Mouse (Mus musculus): ENCODE results near the gene Erap1. TPM values are rescaled to one million over a fixed set of nuclear protein-coding genes. Genes with fewer than 3 reads are reported as not detected.

Erap1 gene
- polyA plus RNA-seq, 1 experiment: 46.1 TPM

- H3K9me3 ChIP-seq (replicated peaks; ENCODE audit: control insufficient read depth, insufficient read depth, low read length, poor library complexity, severe bottlenecking): peaks cover 6% of the 10 kb centered on the region; the same call in 1 of the 2 replicates
- H3K27me3 ChIP-seq (ENCODE audit: control insufficient read depth, insufficient read depth, low read length, poor library complexity, severe bottlenecking): no peaks in the 10 kb centered on the region
- H3K4me3 ChIP-seq (ENCODE audit: low read depth, low read length): no peak overlapping the region
- no peaks in the 10 kb centered on the region for H3K4me1 ChIP-seq (ENCODE audit: control insufficient read depth, insufficient read depth, low read length)
- TF ChIP-seq EP300 (IDR thresholded peaks at IDR 0.05; ENCODE audit: insufficient read depth, low read depth, low read length): no peak
- TF ChIP-seq POLR2A (IDR thresholded peaks at IDR 0.05; ENCODE audit: insufficient read depth, low read length): no peak
- no peak for TF ChIP-seq CTCF (IDR thresholded peaks at IDR 0.05; ENCODE audit: low read depth, low read length)
- no peak overlapping the region for H3K9ac ChIP-seq (ENCODE audit: low read depth, poor library complexity, severe bottlenecking)
- no peak overlapping the region for H3K27ac ChIP-seq (ENCODE audit: insufficient read depth, low read length)
- H3K36me3 ChIP-seq (ENCODE audit: control insufficient read depth, insufficient read depth, low read length, poor library complexity, severe bottlenecking): 0 out of 2 replicates have a peak, but pooled peaks cover 3% of the 10 kb centered on the region
Observed at GRCm38 (mm10) chr13:74719002-74719401, 79.6 kb downstream of the Erap1 start.

- H3K4me3 ChIP-seq (ENCODE audit: low read depth, low read length): no peak overlapping the region
- no peaks in the 10 kb centered on the region for H3K4me1 ChIP-seq (ENCODE audit: control insufficient read depth, insufficient read depth, low read length)
- H3K27ac ChIP-seq (ENCODE audit: insufficient read depth, low read length): no peak overlapping the region
- no peaks in the 10 kb centered on the region for H3K27me3 ChIP-seq (ENCODE audit: control insufficient read depth, insufficient read depth, low read length, poor library complexity, severe bottlenecking)
- H3K36me3 ChIP-seq (ENCODE audit: control insufficient read depth, insufficient read depth, low read length, poor library complexity, severe bottlenecking): peaks cover 3% of the 10 kb centered on the region
- TF ChIP-seq CTCF (IDR thresholded peaks at IDR 0.05; ENCODE audit: low read depth, low read length): no peak
- TF ChIP-seq EP300 (IDR thresholded peaks at IDR 0.05; ENCODE audit: insufficient read depth, low read depth, low read length): no peak
- TF ChIP-seq POLR2A (IDR thresholded peaks at IDR 0.05; ENCODE audit: insufficient read depth, low read length): no peak
- H3K9ac ChIP-seq (ENCODE audit: low read depth, poor library complexity, severe bottlenecking): no peak overlapping the region
- no peaks in the 10 kb centered on the region for H3K9me3 ChIP-seq (replicated peaks; ENCODE audit: control insufficient read depth, insufficient read depth, low read length, poor library complexity, severe bottlenecking)
Observed at GRCm38 (mm10) chr13:74733726-74734125, 94.4 kb downstream of the Erap1 start.

- TF ChIP-seq EP300 (IDR thresholded peaks at IDR 0.05; ENCODE audit: insufficient read depth, low read depth, low read length): no peak
- no peak for TF ChIP-seq POLR2A (IDR thresholded peaks at IDR 0.05; ENCODE audit: insufficient read depth, low read length)
- TF ChIP-seq CTCF (IDR thresholded peaks at IDR 0.05; ENCODE audit: low read depth, low read length): no peak
- Histone ChIP-seq H3K27ac (ENCODE audit: insufficient read depth, low read length) (no peak overlapping the region), H3K4me3 (ENCODE audit: low read depth, low read length) (no peak overlapping the region), H3K9me3 (replicated peaks; ENCODE audit: control insufficient read depth, insufficient read depth, low read length, poor library complexity, severe bottlenecking) (no peaks in the 10 kb centered on the region), H3K4me1 (ENCODE audit: control insufficient read depth, insufficient read depth, low read length) (no peaks in the 10 kb centered on the region), H3K36me3 (ENCODE audit: control insufficient read depth, insufficient read depth, low read length, poor library complexity, severe bottlenecking) (peaks cover 3% of the 10 kb centered on the region), H3K9ac (ENCODE audit: low read depth, poor library complexity, severe bottlenecking) (no peak overlapping the region), H3K27me3 (ENCODE audit: control insufficient read depth, insufficient read depth, low read length, poor library complexity, severe bottlenecking) (no peaks in the 10 kb centered on the region)
Observed at GRCm38 (mm10) chr13:74735834-74736233, 96.5 kb downstream of the Erap1 start.

GRCm38 (mm10) chr13:74736396-74736795 lies 97.0 kb downstream of the Erap1 start:
- Histone ChIP-seq H3K27me3 (ENCODE audit: control insufficient read depth, insufficient read depth, low read length, poor library complexity, severe bottlenecking) (no peaks in the 10 kb centered on the region), H3K27ac (ENCODE audit: insufficient read depth, low read length) (no peak overlapping the region), H3K36me3 (ENCODE audit: control insufficient read depth, insufficient read depth, low read length, poor library complexity, severe bottlenecking) (peaks cover 3% of the 10 kb centered on the region), H3K4me1 (ENCODE audit: control insufficient read depth, insufficient read depth, low read length) (no peaks in the 10 kb centered on the region), H3K9ac (ENCODE audit: low read depth, poor library complexity, severe bottlenecking) (no peak overlapping the region), H3K9me3 (replicated peaks; ENCODE audit: control insufficient read depth, insufficient read depth, low read length, poor library complexity, severe bottlenecking) (no peaks in the 10 kb centered on the region), H3K4me3 (ENCODE audit: low read depth, low read length) (no peak overlapping the region)
- TF ChIP-seq POLR2A (IDR thresholded peaks at IDR 0.05; ENCODE audit: insufficient read depth, low read length): no peak
- no peak for TF ChIP-seq CTCF (IDR thresholded peaks at IDR 0.05; ENCODE audit: low read depth, low read length)
- TF ChIP-seq EP300 (IDR thresholded peaks at IDR 0.05; ENCODE audit: insufficient read depth, low read depth, low read length): no peak

Other genes with a start within 250 kb of the Erap1 start
- gene Zfp72, start 248.7 kb upstream of the Erap1 start, polyA plus RNA-seq (2011; ENCODE audit: insufficient read depth, insufficient read length, low read depth, missing spikeins): 4.9 and 5.9 TPM in 2 replicates
- gene Ftl1-ps1, start 239.9 kb upstream of the Erap1 start, polyA plus RNA-seq (2011; ENCODE audit: insufficient read depth, insufficient read length, low read depth, missing spikeins): 599 and 638 TPM in 2 replicates
- 18.7 and 24.5 TPM in 2 replicates for gene Zfp825, start 145.6 kb upstream of the Erap1 start, polyA plus RNA-seq (2011; ENCODE audit: insufficient read depth, insufficient read length, low read depth, missing spikeins)
- gene Cast, start 169.2 kb downstream of the Erap1 start, polyA plus RNA-seq (2011; ENCODE audit: insufficient read depth, insufficient read length, low read depth, missing spikeins): 55.3 and 57.4 TPM in 2 replicates